1 mouse cellular context compared by ENCODE assay signal in genomic region chrX:20350241-20350640, GRCm38 (mm10). TPM values are rescaled to one million over a fixed set of nuclear protein-coding genes. Genes with fewer than 3 reads are reported as not detected.
"Had no signal": no experiment of that assay in that cellular context is flagged by ENCODE, and none has a peak within 500 bp of the region (broad histone marks: within the 10 kb centered on the region; RNA-seq: fewer than 3 reads in every experiment).

No protein-coding gene starts in this region.

RNA-seq across cellular contexts. Expression of gene Slc9a7, which starts 58.6 kb away (rescaled TPM):
- polyA plus RNA-seq: erythroblast, embryonic 14.5 days had no signal
